Mouse (Mus musculus): Measurements from ENCODE around the gene Dynlt1c.
A peak's percentile ranks its signal among the peaks of the same experiment; 100 is the strongest.

DNA sequence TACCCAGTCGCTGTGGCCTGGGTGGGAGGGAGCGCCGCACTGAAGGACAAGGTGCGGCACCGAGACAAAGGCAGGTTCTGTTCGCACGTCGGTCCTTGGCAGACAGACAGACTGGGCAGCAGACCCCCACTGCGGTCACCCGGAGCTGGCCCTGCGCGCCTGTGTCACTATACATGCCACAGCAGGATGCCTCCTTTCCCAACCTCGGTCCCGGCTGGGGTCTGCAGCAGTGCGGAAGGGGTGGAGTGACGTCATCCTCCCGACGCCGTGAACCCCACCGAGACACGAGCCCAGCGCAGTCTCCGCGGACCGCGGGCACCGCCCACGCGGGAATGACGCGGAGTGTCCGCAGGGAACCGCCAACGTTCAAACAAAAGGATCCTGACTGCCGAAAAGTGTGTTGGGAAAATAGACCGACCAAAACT, 53.6 kb downstream of the Dynlt1c start:
- TF ChIP-seq POLR2A (IDR thresholded peaks at IDR 0.05; ENCODE audit: control insufficient read depth, extremely low read depth, insufficient read depth, low read length, poor library complexity) (peak; percentile 44; the same call in 1 of the 2 replicates), CTCF (IDR thresholded peaks at IDR 0.05; ENCODE audit: borderline replicate concordance, control insufficient read depth, extremely low read depth, insufficient read depth, low read length, poor library complexity) (0 out of 2 replicates have a peak, but pooled peaks have one; percentile 9)

Data from thymus, adult 2 months (tissue).